Mouse (Mus musculus) limb, embryonic 15.5 days (tissue): ENCODE data around the gene Apobr. TPM values are rescaled to one million over a fixed set of nuclear protein-coding genes. Genes with fewer than 3 reads are reported as not detected.

Experiments
- ATAC-seq: fragments of 200-750 bp; cut with Nextera tagmentation; 2 replicates; pipeline ENCODE4 v1.8.0; 2017; ENCODE audit warnings: low read depth, moderate TSS enrichment; ENCODE audit not compliant: insufficient number of reproducible peaks, low FRiP score, low TSS enrichment
- H3K27ac ChIP-seq: fragments of 300-500 bp; sonication (generic); 2 replicates; pipeline ENCODE4 v1.5.1; 2015; ENCODE audit warnings: moderate library complexity, mild to moderate bottlenecking, inconsistent platforms
- H3K27me3 ChIP-seq: fragments of 300-500 bp; sonication (generic); 2 replicates; pipeline ENCODE4 v1.6.1; 2015; ENCODE audit warnings: inconsistent platforms
- H3K36me3 ChIP-seq: fragments of 300-500 bp; sonication (generic); 2 replicates; pipeline ENCODE4 v1.6.1; 2015; ENCODE audit warnings: inconsistent platforms
- H3K4me1 ChIP-seq: fragments of 300-500 bp; sonication (generic); 2 replicates; pipeline ENCODE4 v1.6.1; 2015; ENCODE audit warnings: inconsistent platforms
- H3K4me2 ChIP-seq: fragments of 300-500 bp; sonication (generic); 2 replicates; pipeline ENCODE4 v1.6.1; 2015; ENCODE audit warnings: mild to moderate bottlenecking, inconsistent platforms
- H3K4me3 ChIP-seq: fragments of 300-500 bp; sonication (generic); 2 replicates; pipeline ENCODE4 v1.5.1; 2015; ENCODE audit warnings: mild to moderate bottlenecking, inconsistent platforms
- H3K9ac ChIP-seq: fragments of 300-500 bp; sonication (generic); 2 replicates; pipeline ENCODE4 v1.6.1; 2015; ENCODE audit warnings: inconsistent platforms
- H3K9me3 ChIP-seq: fragments of 300-500 bp; sonication (generic); 2 replicates; pipeline ENCODE4 v1.6.1; 2016; ENCODE audit warnings: inconsistent platforms
- WGBS: fragments of 180-500 bp; shearing (Covaris S2); methylation state at CpG from one replicate; pipeline ENCODE4 v1.1.7; 2015; 5-methylcytosine and 5-hydroxymethylcytosine counted together
- polyA plus RNA-seq: library from polyadenylated mRNA; unstranded; fragments of >200 nt; fragmentation: Nextera tagmentation; extraction: Ambion mirVana; gene quantifications from 2 replicates; pipeline ENCODE4 v1.2.1, GENCODE M21; 2015

The Apobr gene
- polyA plus RNA-seq, result 0.79 and 1.9 TPM in 2 replicates

DNA sequence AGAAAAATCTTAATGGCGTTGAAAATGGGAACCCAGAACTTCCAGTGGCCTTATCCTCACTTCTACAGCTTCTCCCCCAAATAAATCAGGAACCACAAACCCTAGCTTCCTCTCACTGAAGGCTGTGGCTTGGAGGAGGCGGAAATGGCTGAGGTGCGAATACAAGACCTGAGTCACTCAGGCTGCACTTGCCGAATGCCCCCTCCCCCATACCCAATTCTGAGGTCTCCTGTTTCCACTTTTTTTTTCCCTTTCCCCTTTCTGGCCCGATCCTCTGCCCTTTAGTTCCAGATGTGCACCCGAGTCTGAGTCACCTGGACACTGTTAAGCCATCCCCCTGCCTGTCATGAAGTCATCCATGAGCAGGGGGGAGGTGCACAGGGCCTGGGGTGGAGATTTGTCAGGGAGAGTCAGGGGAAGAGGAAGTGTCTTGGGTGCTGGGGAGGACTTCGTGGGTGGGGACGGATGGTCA is at the start of gene Apobr:
Gene Apobr (plus strand): TSS at position 437 of the 472 bp plus-strand sequence.
- peak within 1 kb of the TSS; percentile 88 for H3K4me2 ChIP-seq
- peaks cover 8% of the 10 kb centered on the region; the same call in 1 of the 2 replicates for H3K27me3 ChIP-seq
- H3K9me3 ChIP-seq, result no peaks in the 10 kb centered on the region
- H3K36me3 ChIP-seq, result 0 out of 2 replicates have a peak, but pooled peaks cover 4% of the 10 kb centered on the region
- H3K27ac ChIP-seq, result 0 out of 2 replicates have a peak within 1 kb of the TSS, but pooled peaks have one; percentile 91
- 72% methylated on average over 8 of the region's 8 CpGs for WGBS
- H3K4me1 ChIP-seq, result peaks cover 25% of the 10 kb centered on the region
- H3K4me3 ChIP-seq, result peak within 1 kb of the TSS; percentile 61
- H3K9ac ChIP-seq, result no peak within 1 kb of the TSS
- ATAC-seq, result no peak

- Histone ChIP-seq H3K4me2 (peak overlapping the region; percentile 88), H3K4me3 (peak overlapping the region; percentile 45), H3K27ac (no peak overlapping the region), H3K9ac (peak overlapping the region; percentile 50), H3K36me3 (no peaks in the 10 kb centered on the region), H3K9me3 (no peaks in the 10 kb centered on the region), H3K4me1 (peaks cover 6% of the 10 kb centered on the region; the same call in 1 of the 2 replicates), H3K27me3 (peaks cover 17% of the 10 kb centered on the region)
- WGBS, result 1% methylated on average over 28 of the region's 28 CpGs
- ATAC-seq, result no peak
These were observed 49.0 kb upstream of the Apobr start for GRCm38 (mm10) chr7:126535766-126536165.

DNA sequence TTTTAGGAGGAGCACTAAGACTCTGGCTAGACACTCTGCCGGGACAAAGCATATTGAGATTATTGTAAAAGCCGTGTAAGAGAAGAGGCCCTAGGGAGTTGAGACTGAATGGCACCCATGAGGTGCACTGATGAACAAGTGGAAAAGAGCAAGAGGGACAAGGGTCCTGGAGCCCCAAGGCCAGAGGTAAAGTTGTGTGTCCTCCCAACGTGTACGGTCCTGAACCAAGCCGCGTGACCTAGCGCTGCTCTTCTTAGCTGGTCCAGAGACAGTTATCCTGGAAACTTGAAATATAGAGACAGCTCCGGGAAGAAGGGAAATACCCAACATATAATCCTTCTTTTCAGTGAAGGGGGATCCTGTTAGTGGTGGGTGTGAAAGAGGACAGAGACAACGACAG is 48.3 kb upstream of the Apobr start:
- Histone ChIP-seq H3K36me3 (no peaks in the 10 kb centered on the region), H3K4me3 (peak overlapping the region; percentile 45), H3K4me1 (peaks cover 6% of the 10 kb centered on the region; the same call in 1 of the 2 replicates), H3K9me3 (no peaks in the 10 kb centered on the region), H3K9ac (0 out of 2 replicates have a peak overlapping the region, but pooled peaks have one; percentile 50), H3K4me2 (peak overlapping the region; percentile 88), H3K27ac (no peak overlapping the region), H3K27me3 (peaks cover 17% of the 10 kb centered on the region)
- 56% methylated on average over 9 of the region's 9 CpGs for WGBS
- ATAC-seq, result no peak

DNA sequence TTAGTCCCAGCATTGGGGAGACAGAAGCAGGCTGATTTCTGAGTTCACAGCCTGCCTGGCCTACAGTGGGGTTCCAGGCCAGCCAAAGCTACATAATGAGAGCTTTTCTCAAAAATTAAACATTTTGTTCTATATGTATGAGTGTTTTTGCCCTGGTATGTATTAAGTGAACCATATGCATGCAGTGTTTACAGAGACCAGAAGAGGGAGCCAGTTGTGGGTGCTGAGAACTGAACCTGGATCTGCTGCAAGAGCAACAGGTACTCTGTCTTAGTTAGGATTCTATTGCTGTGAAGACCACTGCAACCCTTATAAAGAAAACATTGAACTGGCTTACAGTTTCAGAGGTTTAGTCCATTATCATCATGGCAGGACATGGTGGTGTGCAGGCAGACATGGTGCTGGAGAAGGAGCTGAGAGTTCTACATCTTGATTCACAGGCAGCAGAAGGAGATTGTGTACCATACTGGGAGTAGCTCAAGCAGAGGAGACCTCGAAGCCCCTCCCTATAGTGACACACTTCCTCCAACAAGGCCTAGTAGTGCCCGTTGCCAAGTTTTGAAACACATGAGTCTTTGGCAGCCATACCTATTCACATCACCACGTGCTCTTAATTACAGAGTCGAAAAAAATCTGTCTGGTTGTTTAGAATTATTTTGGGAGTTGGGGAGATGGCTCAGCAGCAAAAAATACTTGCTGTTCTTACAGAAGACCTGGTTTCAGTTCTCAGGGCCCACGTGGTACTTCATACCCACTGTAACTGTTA is 46.7 kb upstream of the Apobr start:
- H3K27me3 ChIP-seq, result peaks cover 17% of the 10 kb centered on the region
- H3K4me2 ChIP-seq, result no peak overlapping the region
- H3K36me3 ChIP-seq, result no peaks in the 10 kb centered on the region
- no peak overlapping the region for H3K9ac ChIP-seq
- 56% methylated on average over 5 of the region's 5 CpGs for WGBS
- no peaks in the 10 kb centered on the region for H3K9me3 ChIP-seq
- H3K4me1 ChIP-seq, result peaks cover 6% of the 10 kb centered on the region; the same call in 1 of the 2 replicates
- no peak for ATAC-seq
- no peak overlapping the region for H3K4me3 ChIP-seq
- no peak overlapping the region for H3K27ac ChIP-seq

DNA sequence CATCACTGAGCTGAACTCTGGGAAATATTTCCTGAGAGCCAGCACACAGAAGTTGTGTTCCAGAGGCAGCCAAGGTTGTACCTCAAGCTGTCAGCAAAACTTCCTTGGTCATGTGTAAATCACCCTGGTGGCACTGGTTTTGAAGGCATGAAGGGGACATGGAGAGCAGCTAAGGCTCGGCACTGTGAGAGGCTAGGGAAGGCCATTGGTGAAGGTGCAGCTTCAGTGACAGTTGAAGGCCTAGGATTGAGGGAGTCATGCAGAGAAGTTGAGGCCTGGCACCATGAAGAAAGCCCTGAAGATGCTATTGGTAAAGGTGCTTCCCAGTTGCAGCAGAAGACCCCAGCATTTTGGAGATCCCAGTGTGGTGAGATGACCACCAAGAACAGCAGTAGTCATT is 43.1 kb upstream of the Apobr start:
- Histone ChIP-seq H3K4me2 (no peak overlapping the region), H3K9ac (no peak overlapping the region), H3K27ac (no peak overlapping the region), H3K27me3 (peaks cover 6% of the 10 kb centered on the region; the same call in 1 of the 2 replicates), H3K9me3 (no peaks in the 10 kb centered on the region), H3K4me1 (no peaks in the 10 kb centered on the region), H3K36me3 (peaks cover 29% of the 10 kb centered on the region), H3K4me3 (no peak overlapping the region)
- 76% methylated on average over 1 of the region's 1 CpGs for WGBS
- no peak for ATAC-seq

GRCm38 (mm10) chr7:126545631-126546030 is 39.1 kb upstream of the Apobr start:
- Histone ChIP-seq H3K9ac (no peak overlapping the region), H3K4me2 (no peak overlapping the region), H3K27me3 (no peaks in the 10 kb centered on the region), H3K36me3 (peaks cover 68% of the 10 kb centered on the region), H3K4me1 (no peaks in the 10 kb centered on the region), H3K27ac (no peak overlapping the region), H3K4me3 (no peak overlapping the region), H3K9me3 (no peaks in the 10 kb centered on the region)
- WGBS, result 86% methylated on average over 2 of the region's 2 CpGs
- ATAC-seq, result no peak

DNA sequence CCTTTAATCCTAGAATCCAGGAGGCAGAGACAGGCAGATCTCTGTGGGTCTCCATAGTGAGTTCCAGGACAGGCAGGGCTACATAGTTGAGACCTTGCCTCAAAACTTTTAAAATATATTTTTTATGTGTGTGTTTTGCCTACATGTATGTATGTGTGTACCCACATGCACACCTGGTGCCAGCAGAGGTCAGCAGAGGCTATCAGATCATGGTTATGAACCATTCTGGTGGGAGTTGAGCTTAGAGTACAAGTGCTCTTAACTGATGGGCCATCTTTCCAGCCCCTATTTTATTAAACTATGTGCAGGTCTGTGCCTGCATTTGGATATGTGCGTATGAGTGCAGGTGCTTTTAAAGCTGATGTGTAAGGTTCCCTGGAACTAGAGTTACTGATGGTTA is 29.9 kb upstream of the Apobr start:
- ATAC-seq, result no peak
- Histone ChIP-seq H3K27ac (no peak overlapping the region), H3K36me3 (peaks cover 95% of the 10 kb centered on the region), H3K27me3 (no peaks in the 10 kb centered on the region), H3K4me2 (no peak overlapping the region), H3K4me3 (no peak overlapping the region), H3K9me3 (no peaks in the 10 kb centered on the region), H3K9ac (no peak overlapping the region), H3K4me1 (no peaks in the 10 kb centered on the region)
- WGBS, result 92% methylated on average over 1 of the region's 1 CpGs

GRCm38 (mm10) chr7:126556635-126557034 is 28.1 kb upstream of the Apobr start:
- no peaks in the 10 kb centered on the region for H3K4me1 ChIP-seq
- no peaks in the 10 kb centered on the region for H3K27me3 ChIP-seq
- ATAC-seq, result no peak
- H3K4me2 ChIP-seq, result no peak overlapping the region
- no peak overlapping the region for H3K27ac ChIP-seq
- H3K9ac ChIP-seq, result no peak overlapping the region
- H3K4me3 ChIP-seq, result no peak overlapping the region
- H3K9me3 ChIP-seq, result no peaks in the 10 kb centered on the region
- WGBS, result 96% methylated on average over 5 of the region's 5 CpGs
- H3K36me3 ChIP-seq, result peaks cover 94% of the 10 kb centered on the region

DNA sequence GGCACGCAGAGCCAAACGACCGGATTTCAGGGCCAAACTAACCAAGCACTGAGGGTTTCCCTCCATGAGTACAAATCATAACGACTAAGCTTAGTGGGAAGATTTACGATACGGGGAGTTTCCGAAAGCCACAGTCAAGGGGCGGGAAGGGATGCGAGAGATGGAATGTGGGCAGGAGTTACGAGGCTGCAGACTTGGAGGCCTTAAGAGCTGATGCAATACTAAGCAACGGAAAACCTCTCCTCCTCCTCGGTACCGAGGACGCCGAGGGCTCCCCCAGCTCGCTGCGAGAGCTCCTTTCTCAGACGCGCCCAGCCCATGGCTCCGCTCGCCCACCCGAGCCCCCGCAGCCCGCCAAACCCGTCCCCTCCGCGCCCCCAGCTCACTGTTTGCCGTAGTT is 19.0 kb upstream of the Apobr start:
- ATAC-seq, result no peak
- H3K36me3 ChIP-seq, result peaks cover 40% of the 10 kb centered on the region
- under 1% methylated on average over 28 of the region's 28 CpGs for WGBS

DNA sequence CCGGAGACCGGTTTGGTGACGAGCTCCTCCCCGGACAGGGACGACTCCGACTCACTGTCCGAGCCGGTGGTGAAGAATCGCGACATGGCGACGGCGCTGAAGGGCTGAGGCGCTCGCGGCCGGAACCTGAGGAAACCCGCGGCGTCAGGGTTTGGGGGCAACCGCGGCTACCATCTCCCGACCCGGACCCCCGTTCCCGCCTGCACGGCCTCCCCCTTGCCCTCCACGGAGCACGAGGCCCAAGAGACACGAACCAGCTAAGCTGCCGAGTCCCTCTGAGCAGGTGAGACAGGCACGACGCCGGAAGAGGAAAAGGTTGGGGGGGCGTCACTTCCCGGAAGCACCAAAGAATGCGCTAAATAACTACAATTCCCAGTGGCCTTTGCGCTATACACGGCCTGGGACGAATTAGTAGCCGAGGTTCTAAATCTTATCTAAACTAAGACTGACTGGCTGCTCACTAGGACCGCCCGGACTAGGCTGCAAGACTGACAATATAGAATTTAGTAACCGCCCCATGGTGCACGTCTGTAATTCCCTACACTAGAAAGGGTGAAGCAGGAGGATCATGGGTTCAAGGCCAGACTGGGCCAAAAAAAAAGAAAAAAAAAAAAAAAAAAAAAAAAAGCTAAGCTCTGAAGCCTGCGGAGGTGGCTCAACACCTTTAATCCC is 18.5 kb upstream of the Apobr start, which contains the start of gene Eif3c:
Gene Eif3c (minus strand): TSS at position 318 of the 672 bp plus-strand sequence.
- H3K9me3 ChIP-seq, result no peaks in the 10 kb centered on the region
- peak within 1 kb of the TSS; percentile 62 for H3K4me2 ChIP-seq
- WGBS, result under 1% methylated on average over 46 of the region's 46 CpGs
- H3K27ac ChIP-seq, result peak within 1 kb of the TSS; percentile 94
- peak within 1 kb of the TSS; percentile 89 for H3K9ac ChIP-seq
- peaks cover 35% of the 10 kb centered on the region for H3K36me3 ChIP-seq
- peak; percentile 94 for ATAC-seq
- peak within 1 kb of the TSS; percentile 95 for H3K4me3 ChIP-seq
- no peaks in the 10 kb centered on the region for H3K27me3 ChIP-seq
- peaks cover 4% of the 10 kb centered on the region; the same call in 1 of the 2 replicates for H3K4me1 ChIP-seq

More for the DNA sequence above, 19.0 kb upstream of the Apobr start:
- Histone ChIP-seq H3K27me3 (no peaks in the 10 kb centered on the region), H3K4me3 (peak overlapping the region; percentile 95), H3K4me1 (peaks cover 4% of the 10 kb centered on the region; the same call in 1 of the 2 replicates), H3K9me3 (no peaks in the 10 kb centered on the region), H3K9ac (peak overlapping the region; percentile 89), H3K27ac (peak overlapping the region; percentile 94), H3K4me2 (peak overlapping the region; percentile 62)

GRCm38 (mm10) chr7:126576946-126577345 is 7.8 kb upstream of the Apobr start:
- Histone ChIP-seq H3K4me1 (peaks cover 5% of the 10 kb centered on the region), H3K4me3 (no peak overlapping the region), H3K27ac (no peak overlapping the region), H3K36me3 (peaks cover 33% of the 10 kb centered on the region), H3K27me3 (no peaks in the 10 kb centered on the region), H3K9me3 (no peaks in the 10 kb centered on the region), H3K4me2 (no peak overlapping the region), H3K9ac (no peak overlapping the region)
- 57% methylated on average over 8 of the region's 8 CpGs for WGBS
- no peak for ATAC-seq

DNA sequence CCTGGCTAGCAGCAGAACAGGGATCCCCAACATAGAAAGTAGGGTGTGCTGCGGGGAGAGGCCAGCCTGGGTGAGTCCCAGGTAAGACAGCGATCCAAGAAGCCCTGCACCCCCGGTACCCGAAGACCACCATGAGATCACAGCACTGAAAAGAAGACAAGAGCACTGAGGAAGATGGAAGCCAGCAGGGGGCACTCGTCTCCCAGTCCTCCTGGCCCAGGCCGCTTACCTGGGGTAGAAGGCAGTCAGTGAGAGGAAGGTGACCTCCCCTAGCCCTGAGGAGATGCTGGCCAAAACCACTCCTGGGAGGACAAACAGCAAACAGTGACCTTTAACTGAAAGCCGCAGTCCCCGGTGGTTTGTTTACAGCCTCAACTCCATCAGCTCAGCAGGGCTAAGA is 5.6 kb upstream of the Apobr start:
- H3K4me3 ChIP-seq, result no peak overlapping the region
- WGBS, result 60% methylated on average over 8 of the region's 8 CpGs
- H3K27me3 ChIP-seq, result no peaks in the 10 kb centered on the region
- H3K9ac ChIP-seq, result 0 out of 2 replicates have a peak overlapping the region, but pooled peaks have one; percentile 2
- H3K9me3 ChIP-seq, result no peaks in the 10 kb centered on the region
- H3K4me1 ChIP-seq, result peaks cover 17% of the 10 kb centered on the region
- peaks cover 26% of the 10 kb centered on the region for H3K36me3 ChIP-seq
- H3K4me2 ChIP-seq, result no peak overlapping the region
- no peak for ATAC-seq
- no peak overlapping the region for H3K27ac ChIP-seq
